Mouse (Mus musculus): ENCODE data around the gene Ckm.
A peak's percentile ranks its signal among the peaks of the same experiment; 100 is the strongest.

The Ckm gene

GRCm38 (mm10) chr7:19388699-19389413 is 15.7 kb upstream of the Ckm start:
- no peak for DNase-seq (ENCODE audit: low spot score)

- no peak for DNase-seq (ENCODE audit: low spot score)
Measured at GRCm38 (mm10) chr7:19394484-19394883, 10.1 kb upstream of the Ckm start.

- no peak for DNase-seq (ENCODE audit: low spot score)
Measured at GRCm38 (mm10) chr7:19399496-19400280, 4.9 kb upstream of the Ckm start.

- no peak for DNase-seq (ENCODE audit: low spot score)
Measured at GRCm38 (mm10) chr7:19400946-19401345, 3.6 kb upstream of the Ckm start.

- no peak for DNase-seq (ENCODE audit: low spot score)
Measured at GRCm38 (mm10) chr7:19402535-19403112, 2.0 kb upstream of the Ckm start.

GRCm38 (mm10) chr7:19403731-19404296 is 762 bp upstream of the Ckm start, which contains the start of gene Klc3:
Gene Klc3 (minus strand): TSS chr7:19404104.
- no peak for DNase-seq (ENCODE audit: low spot score)

GRCm38 (mm10) chr7:19405417-19405816 is 841 bp downstream of the Ckm start:
- DNase-seq (ENCODE audit: low spot score), result peak; percentile 61

GRCm38 (mm10) chr7:19409753-19410152 is 5.2 kb downstream of the Ckm start:
- DNase-seq (ENCODE audit: low spot score), result no peak

- no peak for DNase-seq (ENCODE audit: low spot score)
Measured at GRCm38 (mm10) chr7:19410766-19411344, 6.3 kb downstream of the Ckm start.

- DNase-seq (ENCODE audit: low spot score), result no peak
Measured at GRCm38 (mm10) chr7:19411783-19412182, 7.2 kb downstream of the Ckm start.

- no peak for DNase-seq (ENCODE audit: low spot score)
Measured at GRCm38 (mm10) chr7:19413525-19413924, 8.9 kb downstream of the Ckm start.

GRCm38 (mm10) chr7:19416590-19416989 is 12.0 kb downstream of the Ckm start:
- no peak for DNase-seq (ENCODE audit: low spot score)

- no peak for DNase-seq (ENCODE audit: low spot score)
Measured at GRCm38 (mm10) chr7:19420121-19420520, 15.5 kb downstream of the Ckm start.

- no peak for DNase-seq (ENCODE audit: low spot score)
Measured at GRCm38 (mm10) chr7:19420821-19421636, 16.5 kb downstream of the Ckm start.

GRCm38 (mm10) chr7:19423083-19423482 is 18.5 kb downstream of the Ckm start:
- no peak for DNase-seq (ENCODE audit: low spot score)

- no peak for DNase-seq (ENCODE audit: low spot score)
Measured at GRCm38 (mm10) chr7:19424051-19424450, 19.5 kb downstream of the Ckm start.

- no peak for DNase-seq (ENCODE audit: low spot score)
Measured at GRCm38 (mm10) chr7:19426349-19426748, 21.8 kb downstream of the Ckm start.

GRCm38 (mm10) chr7:19426888-19427287 is 22.3 kb downstream of the Ckm start:
- no peak for DNase-seq (ENCODE audit: low spot score)

GRCm38 (mm10) chr7:19427999-19428650 is 23.5 kb downstream of the Ckm start:
- no peak for DNase-seq (ENCODE audit: low spot score)

- DNase-seq (ENCODE audit: low spot score), result no peak
Measured at GRCm38 (mm10) chr7:19429726-19430125, 25.1 kb downstream of the Ckm start.

- DNase-seq (ENCODE audit: low spot score), result no peak
Measured at GRCm38 (mm10) chr7:19430402-19430801, 25.8 kb downstream of the Ckm start.

Data from adipocyte (in vitro differentiated cells).